Mouse (Mus musculus): ENCODE measurements at regions not wholly inside any gene's neighbourhood (a gene's known extent, or its start where the extent isn't known, plus 50 kb on each side); places are given as distances from the start of the nearest gene placed in this dataset.

- Histone ChIP-seq H3K9ac (ENCODE audit: low read length) (no peak overlapping the region), H3K27me3 (ENCODE audit: control insufficient read depth, insufficient read depth, low read length) (no peaks in the 10 kb centered on the region), H3K36me3 (ENCODE audit: control insufficient read depth, insufficient read depth, low read length) (no peaks in the 10 kb centered on the region), H3K4me2 (ENCODE audit: low read depth) (no peak overlapping the region), H3K27ac (ENCODE audit: low read depth, low read length) (no peak overlapping the region), H3K4me1 (ENCODE audit: control insufficient read depth, insufficient read depth, low read length) (no peaks in the 10 kb centered on the region), H3K9me3 (ENCODE audit: control insufficient read depth, low read length) (no peaks in the 10 kb centered on the region), H3K4me3 (ENCODE audit: low read depth, low read length) (no peak overlapping the region)
- DNase-seq (ENCODE audit: low spot score) (no peak), ATAC-seq (ENCODE audit: insufficient read depth, low FRiP score, low TSS enrichment) (no peak)
- WGBS: 82% methylated on average over 3 of the region's 3 CpGs
Observed at GRCm38 (mm10) chr12:25784401-25784800, 630.7 kb downstream of the Rnf144a start.

- Histone ChIP-seq H3K4me2 (ENCODE audit: low read depth) (no peak overlapping the region), H3K4me3 (ENCODE audit: low read depth, low read length) (no peak overlapping the region), H3K4me1 (ENCODE audit: control insufficient read depth, insufficient read depth, low read length) (no peaks in the 10 kb centered on the region), H3K27me3 (ENCODE audit: control insufficient read depth, insufficient read depth, low read length) (no peaks in the 10 kb centered on the region), H3K36me3 (ENCODE audit: control insufficient read depth, insufficient read depth, low read length) (no peaks in the 10 kb centered on the region), H3K9ac (ENCODE audit: low read length) (no peak overlapping the region), H3K27ac (ENCODE audit: low read depth, low read length) (no peak overlapping the region), H3K9me3 (ENCODE audit: control insufficient read depth, low read length) (no peaks in the 10 kb centered on the region)
- no peak for DNase-seq (ENCODE audit: low spot score)
- 49% methylated on average over 10 of the region's 10 CpGs for WGBS
- no peak for ATAC-seq (ENCODE audit: insufficient read depth, low FRiP score, low TSS enrichment)
Observed at GRCm38 (mm10) chr12:25782972-25783717, 631.9 kb downstream of the Rnf144a start.

- Histone ChIP-seq H3K9ac (ENCODE audit: low read length) (no peak overlapping the region), H3K27ac (ENCODE audit: low read depth, low read length) (no peak overlapping the region), H3K9me3 (ENCODE audit: control insufficient read depth, low read length) (no peaks in the 10 kb centered on the region), H3K27me3 (ENCODE audit: control insufficient read depth, insufficient read depth, low read length) (no peaks in the 10 kb centered on the region), H3K36me3 (ENCODE audit: control insufficient read depth, insufficient read depth, low read length) (no peaks in the 10 kb centered on the region), H3K4me2 (ENCODE audit: low read depth) (no peak overlapping the region), H3K4me1 (ENCODE audit: control insufficient read depth, insufficient read depth, low read length) (no peaks in the 10 kb centered on the region), H3K4me3 (ENCODE audit: low read depth, low read length) (no peak overlapping the region)
- no peak for DNase-seq (ENCODE audit: low spot score)
- WGBS: 89% methylated on average over 3 of the region's 3 CpGs
- ATAC-seq (ENCODE audit: insufficient read depth, low FRiP score, low TSS enrichment): no peak
Observed at GRCm38 (mm10) chr12:25771856-25772255, 643.2 kb downstream of the Rnf144a start.

GRCm38 (mm10) chr12:25768644-25769043, 646.4 kb downstream of the Rnf144a start:
- DNase-seq (ENCODE audit: low spot score): peak; percentile 40
- H3K36me3 ChIP-seq (ENCODE audit: control insufficient read depth, insufficient read depth, low read length): no peaks in the 10 kb centered on the region
- ATAC-seq (ENCODE audit: insufficient read depth, low FRiP score, low TSS enrichment): no peak
- H3K27ac ChIP-seq (ENCODE audit: low read depth, low read length): no peak overlapping the region
- H3K9me3 ChIP-seq (ENCODE audit: control insufficient read depth, low read length): no peaks in the 10 kb centered on the region
- 0 out of 2 replicates have a peak, but pooled peaks cover 4% of the 10 kb centered on the region for H3K4me1 ChIP-seq (ENCODE audit: control insufficient read depth, insufficient read depth, low read length)
- H3K4me2 ChIP-seq (ENCODE audit: low read depth): no peak overlapping the region
- no peak overlapping the region for H3K9ac ChIP-seq (ENCODE audit: low read length)
- H3K27me3 ChIP-seq (ENCODE audit: control insufficient read depth, insufficient read depth, low read length): no peaks in the 10 kb centered on the region
- WGBS: 51% methylated on average over 5 of the region's 5 CpGs
- H3K4me3 ChIP-seq (ENCODE audit: low read depth, low read length): no peak overlapping the region

- no peaks in the 10 kb centered on the region for H3K9me3 ChIP-seq (ENCODE audit: control insufficient read depth, low read length)
- H3K4me1 ChIP-seq (ENCODE audit: control insufficient read depth, insufficient read depth, low read length): 0 out of 2 replicates have a peak, but pooled peaks cover 4% of the 10 kb centered on the region
- H3K27me3 ChIP-seq (ENCODE audit: control insufficient read depth, insufficient read depth, low read length): no peaks in the 10 kb centered on the region
- DNase-seq (ENCODE audit: low spot score) (no peak), ATAC-seq (ENCODE audit: insufficient read depth, low FRiP score, low TSS enrichment) (no peak)
- H3K9ac ChIP-seq (ENCODE audit: low read length): no peak overlapping the region
- no peak overlapping the region for H3K27ac ChIP-seq (ENCODE audit: low read depth, low read length)
- no peak overlapping the region for H3K4me3 ChIP-seq (ENCODE audit: low read depth, low read length)
- H3K36me3 ChIP-seq (ENCODE audit: control insufficient read depth, insufficient read depth, low read length): no peaks in the 10 kb centered on the region
- 85% methylated on average over 1 of the region's 1 CpGs for WGBS
- H3K4me2 ChIP-seq (ENCODE audit: low read depth): no peak overlapping the region
Observed at GRCm38 (mm10) chr12:25763061-25763460, 652.0 kb downstream of the Rnf144a start.

GRCm38 (mm10) chr12:25757014-25757413, 658.0 kb downstream of the Rnf144a start:
- 94% methylated on average over 5 of the region's 5 CpGs for WGBS

GRCm38 (mm10) chr12:25733801-25734200, 636.9 kb upstream of the Id2 start:
- ATAC-seq (ENCODE audit: insufficient read depth, low FRiP score, low TSS enrichment) (no peak), DNase-seq (ENCODE audit: low spot score) (no peak)
- H3K9me3 ChIP-seq (ENCODE audit: control insufficient read depth, low read length): no peaks in the 10 kb centered on the region
- H3K4me1 ChIP-seq (ENCODE audit: control insufficient read depth, insufficient read depth, low read length): no peaks in the 10 kb centered on the region
- H3K4me2 ChIP-seq (ENCODE audit: low read depth): no peak overlapping the region
- H3K9ac ChIP-seq (ENCODE audit: low read length): no peak overlapping the region
- no peak overlapping the region for H3K27ac ChIP-seq (ENCODE audit: low read depth, low read length)
- 76% methylated on average over 2 of the region's 2 CpGs for WGBS
- no peaks in the 10 kb centered on the region for H3K27me3 ChIP-seq (ENCODE audit: control insufficient read depth, insufficient read depth, low read length)
- H3K36me3 ChIP-seq (ENCODE audit: control insufficient read depth, insufficient read depth, low read length): no peaks in the 10 kb centered on the region
- no peak overlapping the region for H3K4me3 ChIP-seq (ENCODE audit: low read depth, low read length)

More at GRCm38 (mm10) chr12:25757014-25757413, 658.0 kb downstream of the Rnf144a start:
- Histone ChIP-seq H3K4me2 (ENCODE audit: low read depth) (no peak overlapping the region), H3K27me3 (ENCODE audit: control insufficient read depth, insufficient read depth, low read length) (no peaks in the 10 kb centered on the region), H3K4me1 (ENCODE audit: control insufficient read depth, insufficient read depth, low read length) (no peaks in the 10 kb centered on the region), H3K27ac (ENCODE audit: low read depth, low read length) (no peak overlapping the region), H3K9ac (ENCODE audit: low read length) (no peak overlapping the region), H3K9me3 (ENCODE audit: control insufficient read depth, low read length) (no peaks in the 10 kb centered on the region), H3K4me3 (ENCODE audit: low read depth, low read length) (no peak overlapping the region), H3K36me3 (ENCODE audit: control insufficient read depth, insufficient read depth, low read length) (no peaks in the 10 kb centered on the region)
- DNase-seq (ENCODE audit: low spot score): no peak
- ATAC-seq (ENCODE audit: insufficient read depth, low FRiP score, low TSS enrichment): no peak

- Histone ChIP-seq H3K27ac (ENCODE audit: low read depth, low read length) (no peak overlapping the region), H3K27me3 (ENCODE audit: control insufficient read depth, insufficient read depth, low read length) (no peaks in the 10 kb centered on the region), H3K9me3 (ENCODE audit: control insufficient read depth, low read length) (no peaks in the 10 kb centered on the region), H3K36me3 (ENCODE audit: control insufficient read depth, insufficient read depth, low read length) (no peaks in the 10 kb centered on the region), H3K9ac (ENCODE audit: low read length) (no peak overlapping the region), H3K4me3 (ENCODE audit: low read depth, low read length) (no peak overlapping the region), H3K4me1 (ENCODE audit: control insufficient read depth, insufficient read depth, low read length) (no peaks in the 10 kb centered on the region), H3K4me2 (ENCODE audit: low read depth) (no peak overlapping the region)
- no peak for ATAC-seq (ENCODE audit: insufficient read depth, low FRiP score, low TSS enrichment)
- WGBS: 43% methylated on average over 2 of the region's 2 CpGs
- DNase-seq (ENCODE audit: low spot score): peak; percentile 23
Observed at GRCm38 (mm10) chr12:25725774-25726173, 628.8 kb upstream of the Id2 start.

- Histone ChIP-seq H3K4me3 (ENCODE audit: low read depth, low read length) (no peak overlapping the region), H3K27ac (ENCODE audit: low read depth, low read length) (no peak overlapping the region), H3K36me3 (ENCODE audit: control insufficient read depth, insufficient read depth, low read length) (no peaks in the 10 kb centered on the region), H3K27me3 (ENCODE audit: control insufficient read depth, insufficient read depth, low read length) (no peaks in the 10 kb centered on the region), H3K9ac (ENCODE audit: low read length) (no peak overlapping the region), H3K9me3 (ENCODE audit: control insufficient read depth, low read length) (no peaks in the 10 kb centered on the region), H3K4me2 (ENCODE audit: low read depth) (no peak overlapping the region), H3K4me1 (ENCODE audit: control insufficient read depth, insufficient read depth, low read length) (no peaks in the 10 kb centered on the region)
- ATAC-seq (ENCODE audit: insufficient read depth, low FRiP score, low TSS enrichment) (no peak), DNase-seq (ENCODE audit: low spot score) (no peak)
- WGBS: 100% methylated on average over 1 of the region's 1 CpGs
Observed at GRCm38 (mm10) chr12:25711186-25711585, 614.2 kb upstream of the Id2 start.
